Mouse (Mus musculus) forebrain, embryonic 13.5 days (tissue): ENCODE measurements around the gene Obp2b. TPM values are rescaled to one million over a fixed set of nuclear protein-coding genes. Genes with fewer than 3 reads are reported as not detected.

Source experiments
- ATAC-seq: fragments of 200-750 bp; cut with Nextera tagmentation; 2 replicates; pipeline ENCODE4 v1.8.0; 2017
- H3K27ac ChIP-seq: fragments of 300-500 bp; sonication (generic); 2 replicates; pipeline ENCODE4 v1.5.1; 2015; ENCODE audit warnings: inconsistent platforms, mild to moderate bottlenecking, moderate library complexity
- H3K27me3 ChIP-seq: fragments of 300-500 bp; sonication (generic); 2 replicates; pipeline ENCODE4 v1.6.1; 2015; ENCODE audit warnings: mild to moderate bottlenecking, inconsistent platforms
- H3K36me3 ChIP-seq: fragments of 300-500 bp; sonication (generic); 2 replicates; pipeline ENCODE4 v1.6.1; 2015; ENCODE audit warnings: mild to moderate bottlenecking, inconsistent platforms; ENCODE audit not compliant: poor library complexity, severe bottlenecking
- H3K4me1 ChIP-seq: fragments of 300-500 bp; sonication (generic); 2 replicates; pipeline ENCODE4 v1.6.1; 2015; ENCODE audit warnings: inconsistent platforms
- H3K4me2 ChIP-seq: fragments of 300-500 bp; sonication (generic); 2 replicates; pipeline ENCODE4 v1.6.1; 2015; ENCODE audit warnings: inconsistent platforms, mild to moderate bottlenecking, moderate library complexity
- H3K4me3 ChIP-seq: fragments of 300-500 bp; sonication (generic); 2 replicates; pipeline ENCODE4 v1.5.1; 2015; ENCODE audit warnings: mild to moderate bottlenecking, inconsistent platforms
- H3K9ac ChIP-seq: fragments of 300-500 bp; sonication (generic); 2 replicates; pipeline ENCODE4 v1.6.1; 2015; ENCODE audit warnings: mild to moderate bottlenecking, inconsistent platforms
- H3K9me3 ChIP-seq: fragments of 300-500 bp; sonication (generic); replicated peaks from 2 replicates; pipeline ENCODE4 v1.6.1; 2016; ENCODE audit warnings: inconsistent platforms
- WGBS: fragments of 180-500 bp; shearing (Covaris S2); methylation state at CpG from one replicate; pipeline ENCODE4 v1.1.7; 2015; 5-methylcytosine and 5-hydroxymethylcytosine counted together
- polyA plus RNA-seq: library from polyadenylated mRNA; unstranded; fragments of >200 nt; fragmentation: Nextera tagmentation; extraction: Ambion mirVana; gene quantifications from 2 replicates; pipeline ENCODE4 v1.2.1, GENCODE M21; 2015

Gene Obp2b
- polyA plus RNA-seq, 1 experiment from 2014 or later: not detected

- H3K9ac ChIP-seq: no peak overlapping the region
- H3K4me3 ChIP-seq: no peak overlapping the region
- no peak overlapping the region for H3K4me2 ChIP-seq
- H3K27me3 ChIP-seq: no peaks in the 10 kb centered on the region
- WGBS: 70% methylated on average over 2 of the region's 2 CpGs
- H3K4me1 ChIP-seq: no peaks in the 10 kb centered on the region
- no peak for ATAC-seq
- H3K9me3 ChIP-seq: 0 out of 2 replicates have a peak, but pooled peaks cover 12% of the 10 kb centered on the region
- H3K36me3 ChIP-seq: no peaks in the 10 kb centered on the region
- H3K27ac ChIP-seq: no peak overlapping the region
These were observed 3.4 kb upstream of the Obp2b start for GRCm38 (mm10) chr2:25733199-25733930.

- Histone ChIP-seq H3K9ac (no peak overlapping the region), H3K36me3 (no peaks in the 10 kb centered on the region), H3K27me3 (no peaks in the 10 kb centered on the region), H3K4me2 (no peak overlapping the region), H3K4me1 (no peaks in the 10 kb centered on the region), H3K9me3 (no peaks in the 10 kb centered on the region), H3K27ac (no peak overlapping the region), H3K4me3 (no peak overlapping the region)
- 73% methylated on average over 1 of the region's 1 CpGs for WGBS
- no peak for ATAC-seq
These were observed 4.9 kb downstream of the Obp2b start for GRCm38 (mm10) chr2:25741671-25742070.

DNA sequence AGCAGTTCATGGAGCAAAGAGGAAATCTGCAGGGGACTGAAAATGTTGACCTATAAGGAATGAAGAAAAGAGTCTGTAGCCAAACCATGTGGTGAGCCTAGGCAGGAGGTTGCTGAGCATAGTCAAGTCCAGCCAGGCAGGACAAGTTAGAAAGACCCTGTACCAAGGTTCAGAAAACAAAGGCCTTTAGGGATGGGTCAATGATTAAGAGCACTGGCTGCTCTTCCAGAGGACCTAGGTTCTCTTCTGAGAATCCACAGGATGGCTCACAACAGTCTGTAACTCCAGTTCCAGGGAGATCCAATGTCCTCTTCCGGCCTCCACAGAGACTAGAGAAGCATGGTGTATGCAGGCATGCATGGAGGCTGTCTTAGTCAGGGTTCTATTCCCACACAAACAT lies 17.4 kb downstream of the Obp2b start:
- WGBS: 86% methylated on average over 1 of the region's 1 CpGs
- Histone ChIP-seq H3K27me3 (no peaks in the 10 kb centered on the region), H3K4me1 (no peaks in the 10 kb centered on the region), H3K4me3 (no peak overlapping the region), H3K4me2 (no peak overlapping the region), H3K27ac (no peak overlapping the region), H3K9ac (no peak overlapping the region), H3K36me3 (no peaks in the 10 kb centered on the region), H3K9me3 (no peaks in the 10 kb centered on the region)
- ATAC-seq: no peak

DNA sequence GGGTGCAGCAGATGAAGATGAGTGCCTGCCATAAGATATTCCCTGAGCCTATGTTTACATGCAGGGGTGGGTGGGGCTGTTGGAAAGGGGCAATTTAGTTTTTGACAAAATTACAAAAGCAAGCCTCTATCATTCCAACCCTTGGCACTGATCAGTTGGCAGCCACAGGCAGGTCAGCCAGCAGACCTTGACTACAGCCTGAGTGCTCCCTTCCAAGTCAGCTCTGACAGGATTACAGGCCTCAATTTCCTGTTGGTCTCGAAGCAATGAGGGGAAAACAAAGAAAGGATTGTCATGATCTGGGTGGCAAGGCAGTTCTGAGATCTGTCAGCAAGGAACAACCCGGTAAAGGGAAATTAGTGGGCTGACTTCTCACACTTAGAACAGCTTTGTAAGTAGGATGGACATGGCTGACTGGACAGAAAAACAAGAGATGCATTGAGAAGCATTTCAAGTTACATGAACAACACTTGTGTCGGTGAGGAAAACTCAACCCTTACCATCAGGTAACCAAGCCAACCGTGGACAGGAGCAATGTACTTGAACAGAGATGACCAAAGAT lies 21.3 kb downstream of the Obp2b start:
- no peak overlapping the region for H3K4me2 ChIP-seq
- WGBS: 60% methylated on average over 4 of the region's 4 CpGs
- H3K9ac ChIP-seq: no peak overlapping the region
- no peak overlapping the region for H3K4me3 ChIP-seq
- H3K27ac ChIP-seq: no peak overlapping the region
- ATAC-seq: no peak
- H3K27me3 ChIP-seq: no peaks in the 10 kb centered on the region
- H3K36me3 ChIP-seq: no peaks in the 10 kb centered on the region
- H3K9me3 ChIP-seq: no peaks in the 10 kb centered on the region
- H3K4me1 ChIP-seq: no peaks in the 10 kb centered on the region

DNA sequence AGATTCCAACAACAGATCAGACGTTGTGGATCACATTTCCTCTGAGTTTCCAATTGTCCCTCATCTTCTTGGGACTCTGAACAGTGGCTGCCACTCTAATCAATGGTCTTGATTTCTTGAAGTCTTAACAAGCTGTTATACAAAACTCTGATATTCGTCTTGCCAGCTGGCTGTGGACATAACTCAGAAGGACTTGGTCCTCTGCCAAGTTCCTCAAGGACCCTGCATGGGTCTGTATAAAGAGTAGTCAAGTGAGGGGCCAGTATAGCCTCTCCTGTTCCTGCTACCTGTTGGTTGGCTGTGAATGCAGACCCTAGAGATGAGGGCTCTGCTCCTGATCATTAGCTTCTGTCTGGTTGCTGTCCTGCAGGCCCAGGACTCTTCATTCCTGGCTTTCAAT lies 28.5 kb downstream of the Obp2b start, which contains the start of gene Lcn3:
TSS of gene Lcn3 (plus strand) at position 301 of the 400 bp plus-strand sequence.
- H3K4me1 ChIP-seq: no peaks in the 10 kb centered on the region
- no peak within 1 kb of the TSS for H3K4me3 ChIP-seq
- H3K27ac ChIP-seq: no peak within 1 kb of the TSS
- H3K36me3 ChIP-seq: no peaks in the 10 kb centered on the region
- no peak within 1 kb of the TSS for H3K4me2 ChIP-seq
- no peaks in the 10 kb centered on the region for H3K9me3 ChIP-seq
- H3K27me3 ChIP-seq: no peaks in the 10 kb centered on the region
- H3K9ac ChIP-seq: no peak within 1 kb of the TSS
- WGBS: 39% methylated on average over 2 of the region's 2 CpGs
- ATAC-seq: no peak

- 93% methylated on average over 4 of the region's 4 CpGs for WGBS
- H3K4me3 ChIP-seq: no peak overlapping the region
- no peaks in the 10 kb centered on the region for H3K36me3 ChIP-seq
- H3K4me1 ChIP-seq: no peaks in the 10 kb centered on the region
- no peaks in the 10 kb centered on the region for H3K9me3 ChIP-seq
- no peaks in the 10 kb centered on the region for H3K27me3 ChIP-seq
- no peak overlapping the region for H3K9ac ChIP-seq
- H3K4me2 ChIP-seq: no peak overlapping the region
- H3K27ac ChIP-seq: no peak overlapping the region
- ATAC-seq: no peak
These were observed 31.0 kb downstream of the Obp2b start for GRCm38 (mm10) chr2:25767764-25768163.

GRCm38 (mm10) chr2:25773507-25773906 lies 36.7 kb downstream of the Obp2b start:
- Histone ChIP-seq H3K27ac (no peak overlapping the region), H3K9ac (no peak overlapping the region), H3K4me2 (no peak overlapping the region), H3K36me3 (no peaks in the 10 kb centered on the region), H3K9me3 (no peaks in the 10 kb centered on the region), H3K4me3 (no peak overlapping the region), H3K27me3 (no peaks in the 10 kb centered on the region), H3K4me1 (no peaks in the 10 kb centered on the region)
- ATAC-seq: no peak
- WGBS: 86% methylated on average over 2 of the region's 2 CpGs

GRCm38 (mm10) chr2:25774640-25775039 lies 37.8 kb downstream of the Obp2b start:
- H3K27ac ChIP-seq: no peak overlapping the region
- ATAC-seq: no peak
- H3K9me3 ChIP-seq: no peaks in the 10 kb centered on the region
- H3K4me3 ChIP-seq: no peak overlapping the region
- 80% methylated on average over 2 of the region's 2 CpGs for WGBS
- H3K4me2 ChIP-seq: no peak overlapping the region
- no peaks in the 10 kb centered on the region for H3K4me1 ChIP-seq
- no peaks in the 10 kb centered on the region for H3K27me3 ChIP-seq
- no peaks in the 10 kb centered on the region for H3K36me3 ChIP-seq
- H3K9ac ChIP-seq: no peak overlapping the region

GRCm38 (mm10) chr2:25775991-25776390 lies 39.2 kb downstream of the Obp2b start:
- Histone ChIP-seq H3K4me1 (no peaks in the 10 kb centered on the region), H3K27me3 (no peaks in the 10 kb centered on the region), H3K27ac (no peak overlapping the region), H3K4me2 (no peak overlapping the region), H3K36me3 (no peaks in the 10 kb centered on the region), H3K4me3 (no peak overlapping the region), H3K9ac (no peak overlapping the region), H3K9me3 (no peaks in the 10 kb centered on the region)
- no peak for ATAC-seq
- 58% methylated on average over 3 of the region's 3 CpGs for WGBS

GRCm38 (mm10) chr2:25776717-25777116 lies 39.9 kb downstream of the Obp2b start, which contains the start of gene Lcn11:
TSS of gene Lcn11 (plus strand) at chr2:25777017.
- Histone ChIP-seq H3K36me3 (no peaks in the 10 kb centered on the region), H3K4me3 (no peak within 1 kb of the TSS), H3K4me2 (no peak within 1 kb of the TSS), H3K27ac (no peak within 1 kb of the TSS), H3K27me3 (no peaks in the 10 kb centered on the region), H3K9me3 (no peaks in the 10 kb centered on the region), H3K9ac (no peak within 1 kb of the TSS), H3K4me1 (no peaks in the 10 kb centered on the region)
- no peak for ATAC-seq
- 89% methylated on average over 1 of the region's 1 CpGs for WGBS

GRCm38 (mm10) chr2:25779076-25779475 lies 42.3 kb downstream of the Obp2b start:
- ATAC-seq: no peak
- no peaks in the 10 kb centered on the region for H3K4me1 ChIP-seq
- no peaks in the 10 kb centered on the region for H3K9me3 ChIP-seq
- H3K27me3 ChIP-seq: no peaks in the 10 kb centered on the region
- H3K36me3 ChIP-seq: no peaks in the 10 kb centered on the region
- WGBS: 91% methylated on average over 9 of the region's 9 CpGs
- H3K27ac ChIP-seq: no peak overlapping the region
- H3K9ac ChIP-seq: no peak overlapping the region
- no peak overlapping the region for H3K4me3 ChIP-seq
- H3K4me2 ChIP-seq: no peak overlapping the region

DNA sequence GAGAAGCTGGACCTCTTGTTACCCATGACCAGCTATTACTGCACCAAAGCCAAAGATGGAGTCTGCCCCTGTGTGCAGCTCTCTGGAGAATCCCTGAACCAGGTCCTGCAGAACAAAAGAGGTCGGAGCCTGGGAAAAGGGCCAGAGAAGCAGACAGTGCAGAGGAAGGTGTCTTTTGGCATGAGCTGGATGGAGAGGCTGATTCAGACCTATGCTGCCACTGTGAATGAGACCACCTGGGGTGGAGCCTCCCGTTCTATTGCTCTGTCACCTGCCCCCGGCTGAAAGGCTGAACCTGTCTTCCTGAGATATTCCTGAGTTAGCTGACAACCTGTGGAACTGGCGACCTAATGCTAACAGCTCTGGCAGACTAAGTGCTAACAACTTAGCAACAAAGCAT lies 44.1 kb downstream of the Obp2b start:
- no peak overlapping the region for H3K27ac ChIP-seq
- H3K4me3 ChIP-seq: no peak overlapping the region
- no peaks in the 10 kb centered on the region for H3K4me1 ChIP-seq
- H3K9me3 ChIP-seq: no peaks in the 10 kb centered on the region
- H3K9ac ChIP-seq: no peak overlapping the region
- no peaks in the 10 kb centered on the region for H3K27me3 ChIP-seq
- no peak overlapping the region for H3K4me2 ChIP-seq
- no peaks in the 10 kb centered on the region for H3K36me3 ChIP-seq
- WGBS: 58% methylated on average over 4 of the region's 4 CpGs
- no peak for ATAC-seq

DNA sequence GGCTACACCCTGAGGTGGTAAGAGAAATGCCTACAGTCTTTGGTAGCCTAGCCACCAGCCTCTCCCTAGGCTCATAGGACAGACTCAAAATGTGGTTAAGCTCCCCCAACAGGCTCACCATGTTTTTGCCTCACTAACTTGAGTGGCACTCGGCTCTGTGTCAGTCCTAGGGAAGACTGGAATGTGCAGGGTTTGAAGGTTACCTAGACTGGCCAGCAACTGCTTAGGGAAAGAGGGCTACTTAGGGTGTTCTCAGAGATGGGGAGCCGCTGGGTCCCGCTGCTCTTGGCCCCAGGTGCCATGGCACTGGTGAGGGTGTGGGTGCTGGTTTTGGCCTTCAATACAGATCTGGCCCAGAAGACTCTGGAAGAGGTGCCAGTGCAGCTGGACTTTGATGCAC lies 45.1 kb downstream of the Obp2b start, which contains the start of gene Gm13539:
TSS of gene Gm13539 (plus strand) at position 301 of the 400 bp plus-strand sequence.
- H3K27ac ChIP-seq: no peak within 1 kb of the TSS
- H3K36me3 ChIP-seq: no peaks in the 10 kb centered on the region
- no peak within 1 kb of the TSS for H3K9ac ChIP-seq
- no peak within 1 kb of the TSS for H3K4me3 ChIP-seq
- H3K4me2 ChIP-seq: no peak within 1 kb of the TSS
- WGBS: 87% methylated on average over 3 of the region's 3 CpGs
- H3K27me3 ChIP-seq: no peaks in the 10 kb centered on the region
- H3K4me1 ChIP-seq: no peaks in the 10 kb centered on the region
- H3K9me3 ChIP-seq: no peaks in the 10 kb centered on the region
- no peak for ATAC-seq
